Mouse (Mus musculus): ENCODE data around the gene Jmjd1c.

GRCm38 (mm10) chr10:67098408-67099050 is 2.6 kb downstream of the Jmjd1c start:
- TF ChIP-seq CTCF (IDR thresholded peaks at IDR 0.05; ENCODE audit: control insufficient read depth, insufficient read depth, insufficient replicate concordance, low read depth, low read length) (no peak), POLR2A (IDR thresholded peaks at IDR 0.05; ENCODE audit: control insufficient read depth, low read depth, low read length) (no peak)
